Mouse (Mus musculus): ENCODE results near the gene Vmn1r26.
"Not testable (repeated sequence)": the region's sequence is repeated elsewhere in the genome, so short reads cannot be mapped to it uniquely, and the experiment has no call there.

The Vmn1r26 gene

DNA sequence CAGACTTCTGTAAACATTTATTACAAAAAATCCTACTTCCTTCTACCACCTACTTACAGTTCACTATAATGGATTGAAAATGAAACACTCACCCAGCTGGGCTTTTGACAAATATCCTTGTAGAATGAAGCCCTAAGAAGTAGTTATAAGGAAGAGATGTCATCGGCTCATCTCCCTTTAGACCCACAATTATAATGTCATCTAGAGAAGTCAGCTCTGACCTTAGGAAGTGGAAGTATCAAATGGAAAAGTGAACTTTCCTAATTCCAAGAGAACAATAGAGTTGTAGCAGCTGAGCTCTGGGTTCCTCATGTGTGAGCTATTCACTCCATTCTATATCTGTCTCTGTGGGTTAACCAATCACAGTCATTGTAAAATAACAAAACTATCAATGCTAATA is at the start of gene Vmn1r26:
Gene Vmn1r26 (minus strand): TSS at position 101 of the 400 bp plus-strand sequence.
- DNase-seq = no peak

GRCm38 (mm10) chr6:58044025-58044424 is 29.1 kb upstream of the Vmn1r26 start:
- DNase-seq = no peak

DNA sequence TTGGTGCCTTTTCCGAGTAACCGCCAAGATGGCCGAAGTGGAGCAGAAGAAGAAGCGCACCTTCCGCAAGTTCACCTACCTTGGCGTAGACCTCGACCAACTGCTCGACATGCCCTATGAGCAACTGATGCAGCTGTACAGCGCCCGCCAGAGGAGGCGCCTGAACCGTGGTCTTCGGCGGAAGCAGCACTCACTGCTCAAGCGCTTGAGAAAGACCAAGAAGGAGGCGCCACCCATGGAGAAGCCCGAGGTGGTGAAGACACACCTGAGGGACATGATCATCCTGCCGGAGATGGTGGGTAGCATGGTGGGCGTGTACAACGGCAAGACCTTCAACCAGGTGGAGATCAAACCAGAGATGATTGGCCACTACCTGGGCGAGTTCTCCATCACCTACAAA is 2.5 kb upstream of the Vmn1r26 start:
- not testable (repeated sequence) for DNase-seq

DNA sequence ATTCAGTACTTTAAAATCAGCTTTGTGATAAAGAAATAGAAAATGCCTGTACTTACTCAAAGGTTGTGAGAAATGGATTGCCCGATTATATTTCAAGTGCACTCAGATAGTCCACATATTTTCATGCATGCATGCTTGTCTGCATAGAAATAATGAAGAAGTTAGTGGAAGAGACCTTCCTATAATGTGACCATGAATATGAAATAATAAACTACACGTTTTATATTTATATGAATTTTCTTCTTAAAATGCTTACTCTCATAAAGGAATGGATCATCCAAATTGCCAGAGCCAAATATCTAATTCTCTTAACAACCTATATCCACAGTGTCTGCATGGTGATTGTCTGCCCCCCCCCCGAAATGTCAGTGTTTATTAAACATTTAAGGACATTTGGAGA is 34.2 kb downstream of the Vmn1r26 start, which contains the start of gene Vmn1r25:
Gene Vmn1r25 (minus strand): TSS at position 101 of the 400 bp plus-strand sequence.
- DNase-seq = no peak

- DNase-seq = not testable (repeated sequence)
These were observed 53.6 kb downstream of the Vmn1r26 start, which contains the start of gene Vmn1r24 for GRCm38 (mm10) chr6:57961403-57961802. Gene Vmn1r24, minus strand, starts transcription at chr6:57961503.

Measured in kidney, adult 18-20 months (tissue).